Mouse (Mus musculus) granulocyte monocyte progenitor cell, adult 5-6 weeks (primary cell): ENCODE data around the gene Pdcd10. TPM values are rescaled to one million over a fixed set of nuclear protein-coding genes. Genes with fewer than 3 reads are reported as not detected.

Experiments used
- ATAC-seq: replicated peaks from 2 replicates; pipeline ENCODE4 v1.8.0; 2016; ENCODE audit warnings: mild to moderate bottlenecking, moderate TSS enrichment, inconsistent platforms; ENCODE audit not compliant: poor library complexity, severe bottlenecking
- total RNA-seq, 2 experiments: library from RNA; stranded (forward) in 1 of 2; stranded (reverse) in 1 of 2; fragments of 200-712, 200-1000 nt in 1 of 2; fragments of >200 nt in 1 of 2; fragmentation: Nextera tagmentation in 1 of 2; gene quantifications; 2 replicates each; pipeline ENCODE4 v1.2.3; 2014 to 2017

Pdcd10 gene
- 44.0 and 61.8 TPM in 2 replicates for total RNA-seq (2014; fragmentation: Nextera tagmentation)
- total RNA-seq (2017): 126 and 169 TPM in 2 replicates

- peak; percentile 84 for ATAC-seq
These were observed at the start of gene Pdcd10 for GRCm38 (mm10) chr3:75556695-75557291. Gene Pdcd10 (minus strand): TSS chr3:75556856.

- no peak for ATAC-seq
These were observed 28.2 kb upstream of the Pdcd10 start for GRCm38 (mm10) chr3:75584898-75585297.

- ATAC-seq: no peak
These were observed 26.6 kb upstream of the Pdcd10 start for GRCm38 (mm10) chr3:75583293-75583692.

- ATAC-seq: peak; percentile 67
These were observed 22.7 kb upstream of the Pdcd10 start for GRCm38 (mm10) chr3:75579352-75579751.

- no peak for ATAC-seq
These were observed 18.9 kb upstream of the Pdcd10 start for GRCm38 (mm10) chr3:75575582-75575981.

- ATAC-seq: no peak
These were observed 17.4 kb upstream of the Pdcd10 start for GRCm38 (mm10) chr3:75574074-75574473.

GRCm38 (mm10) chr3:75557292-75557691, 636 bp upstream of the Pdcd10 start, which contains the start of gene Serpini1:
Gene Serpini1 (plus strand): TSS chr3:75557547.
- peak; percentile 68 for ATAC-seq

GRCm38 (mm10) chr3:75556121-75556694, 448 bp downstream of the Pdcd10 start:
- ATAC-seq: peak; percentile 29

- no peak for ATAC-seq
These were observed 5.4 kb downstream of the Pdcd10 start for GRCm38 (mm10) chr3:75551248-75551647.

GRCm38 (mm10) chr3:75544287-75544686, 12.4 kb downstream of the Pdcd10 start:
- no peak for ATAC-seq

- no peak for ATAC-seq
These were observed 13.8 kb downstream of the Pdcd10 start for GRCm38 (mm10) chr3:75542852-75543251.

- ATAC-seq: no peak
These were observed 15.4 kb downstream of the Pdcd10 start for GRCm38 (mm10) chr3:75541259-75541658.

GRCm38 (mm10) chr3:75534045-75534834, 22.4 kb downstream of the Pdcd10 start:
- no peak for ATAC-seq

- no peak for ATAC-seq
These were observed 25.6 kb downstream of the Pdcd10 start for GRCm38 (mm10) chr3:75531074-75531473.

- ATAC-seq: no peak
These were observed 34.1 kb downstream of the Pdcd10 start for GRCm38 (mm10) chr3:75522527-75522926.

- ATAC-seq: no peak
These were observed 35.3 kb downstream of the Pdcd10 start for GRCm38 (mm10) chr3:75521314-75521713.

- peak; percentile 90 for ATAC-seq
These were observed 38.9 kb downstream of the Pdcd10 start for GRCm38 (mm10) chr3:75517631-75518250.

GRCm38 (mm10) chr3:75498961-75499960, 57.4 kb downstream of the Pdcd10 start:
- peak; percentile 98 for ATAC-seq

GRCm38 (mm10) chr3:75492913-75493312, 63.7 kb downstream of the Pdcd10 start:
- no peak; the same call in 1 of the 2 replicates for ATAC-seq

GRCm38 (mm10) chr3:75482056-75482455, 74.6 kb downstream of the Pdcd10 start, which contains the start of gene Wdr49:
Gene Wdr49 (minus strand): TSS chr3:75482156.
- no peak for ATAC-seq
